Mouse (Mus musculus): ENCODE results near the gene Smco4.
"Not testable (repeated sequence)": the region's sequence is repeated elsewhere in the genome, so short reads cannot be mapped to it uniquely, and the experiment has no call there.

Smco4 gene

DNA sequence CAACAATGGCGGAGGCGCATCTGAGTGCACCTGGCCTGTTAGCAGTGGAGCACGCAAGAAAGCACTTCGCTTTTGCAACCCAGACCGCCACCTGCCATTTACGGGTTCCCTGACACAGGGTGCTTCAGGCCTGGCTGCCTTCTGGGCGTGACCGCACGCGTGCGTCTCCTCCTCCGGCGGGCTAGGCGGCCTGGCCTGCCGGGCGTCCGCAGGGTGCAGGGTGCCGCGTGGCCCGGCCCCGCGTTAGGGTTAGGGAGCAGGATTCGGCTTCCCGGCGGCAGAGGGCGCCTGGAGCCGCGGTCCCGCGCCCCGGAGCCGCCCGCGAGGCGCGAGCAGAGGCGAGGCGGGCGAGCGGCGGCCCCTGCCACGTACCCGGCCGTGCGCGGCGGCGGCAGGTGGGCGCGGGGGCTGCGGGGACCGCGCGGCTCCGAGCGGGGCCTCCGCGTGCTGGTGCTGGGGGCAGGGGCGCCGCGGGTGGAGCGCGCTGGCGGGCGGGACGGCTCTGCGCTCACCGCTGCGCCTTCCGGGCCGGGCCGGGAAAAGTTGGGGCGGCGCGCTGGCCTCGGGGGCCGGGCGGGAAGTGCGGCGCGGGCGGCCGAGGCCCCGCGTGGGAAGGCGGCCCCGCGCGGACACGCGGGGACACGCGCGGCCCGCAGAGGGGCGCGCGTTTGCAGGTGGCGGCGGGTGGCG lies at the start of gene Smco4:
Gene Smco4, plus strand, starts transcription at position 198 of the 690 bp plus-strand sequence.
- peak; percentile 38 to 57 for DNase-seq (ENCODE audit: low spot score in 2 of 2)

DNA sequence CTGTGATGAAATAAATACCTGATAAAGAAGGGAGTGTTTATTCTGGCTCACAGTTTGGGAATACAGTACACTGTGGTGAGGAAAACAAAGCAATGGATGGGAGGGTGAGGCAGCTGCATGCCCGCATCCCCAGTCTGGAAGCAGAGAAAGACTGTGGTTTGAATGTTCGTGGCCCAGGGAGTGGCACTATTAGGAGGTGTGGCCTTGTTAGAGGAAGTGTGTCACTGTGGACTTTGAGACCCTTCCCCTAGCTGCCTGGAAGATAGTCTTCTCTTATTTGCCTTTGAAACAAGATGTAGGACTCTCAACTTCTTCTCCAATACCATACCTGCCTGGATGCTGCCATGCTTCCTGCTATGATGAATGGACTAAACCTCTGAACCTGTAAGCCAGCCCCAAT lies 45.8 kb upstream of the Smco4 start:
- DNase-seq (ENCODE audit: low spot score in 2 of 2): no peak

DNA sequence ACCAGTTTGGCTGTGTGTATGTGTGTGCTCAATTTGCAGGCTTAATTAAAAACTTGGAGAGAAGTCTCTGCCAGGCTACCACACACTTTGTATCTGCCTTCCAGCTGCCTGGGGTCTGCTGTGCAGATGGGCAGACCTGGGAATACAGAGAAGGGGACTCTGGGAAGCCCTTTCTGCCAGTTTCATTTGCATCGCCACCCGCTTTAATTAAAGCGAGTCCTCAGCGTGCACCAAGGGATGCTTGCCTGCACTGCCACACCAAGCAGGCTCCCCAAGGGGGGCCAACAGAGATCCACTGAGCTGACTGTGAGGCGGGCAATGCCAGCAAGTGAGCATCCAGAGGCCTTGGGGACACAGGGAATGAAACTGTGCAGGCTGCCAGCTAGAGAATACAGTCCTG lies 42.3 kb upstream of the Smco4 start:
- no peak for DNase-seq (ENCODE audit: low spot score in 2 of 2)

DNA sequence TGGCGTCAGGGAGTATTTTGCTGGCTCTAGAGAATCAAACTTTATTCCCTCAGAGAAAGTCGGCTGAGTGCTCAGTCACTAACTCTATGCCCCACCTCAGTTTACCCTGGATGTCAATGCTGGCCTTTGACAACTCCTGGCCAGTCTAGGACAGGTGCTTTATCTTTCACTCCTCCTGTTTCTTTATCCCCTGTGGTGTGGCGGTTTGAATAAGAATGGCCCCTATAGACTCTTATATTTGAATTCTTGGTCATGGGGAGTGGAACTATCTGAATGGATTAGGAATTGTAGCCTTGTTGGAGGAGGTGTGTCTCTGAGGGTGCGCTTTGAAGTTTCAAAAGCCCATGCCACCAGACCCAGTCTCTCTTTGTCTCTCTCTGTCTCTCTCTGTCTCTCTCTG lies 21.0 kb upstream of the Smco4 start:
- no peak for DNase-seq (ENCODE audit: low spot score in 2 of 2)

DNA sequence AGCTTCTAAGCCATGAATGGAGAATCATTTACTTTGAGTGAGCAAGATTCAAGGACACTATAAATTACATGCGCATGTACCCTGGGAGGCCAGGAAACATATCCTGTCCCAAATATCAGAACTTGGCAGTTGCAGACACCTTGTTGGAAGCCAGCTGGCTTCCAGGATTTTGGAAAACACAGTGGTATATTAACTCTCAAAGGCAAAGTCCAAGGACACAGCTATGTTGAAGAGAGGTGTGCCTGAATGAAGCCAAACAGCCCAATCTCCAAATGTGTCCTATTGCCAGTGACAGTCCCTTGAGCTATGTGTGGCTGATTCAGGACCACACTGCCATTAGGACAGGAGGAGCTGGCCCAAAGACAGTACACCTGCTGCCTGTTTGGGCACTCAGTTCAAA lies 20.0 kb upstream of the Smco4 start:
- no peak for DNase-seq (ENCODE audit: low spot score in 2 of 2)

DNA sequence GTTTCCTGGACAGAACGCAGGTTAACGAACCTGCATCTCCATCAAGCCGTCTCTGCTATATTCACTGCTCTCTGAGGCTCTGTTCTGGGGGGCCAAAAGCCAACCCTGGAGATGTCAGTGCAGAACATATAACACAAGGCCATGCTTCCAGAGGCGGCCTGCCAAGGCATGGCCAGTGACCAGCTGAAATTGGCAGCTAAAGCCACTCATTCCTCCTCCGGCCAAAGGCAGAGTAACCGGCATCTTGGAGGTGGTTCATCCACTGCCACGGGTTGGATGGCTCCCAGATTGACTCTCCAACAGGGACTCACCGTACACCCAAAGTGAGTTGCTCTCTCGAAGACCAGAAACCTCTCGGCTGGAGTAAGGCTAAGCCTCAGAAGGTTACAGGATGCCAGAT lies 15.7 kb upstream of the Smco4 start:
- no peak for DNase-seq (ENCODE audit: low spot score in 2 of 2)

DNA sequence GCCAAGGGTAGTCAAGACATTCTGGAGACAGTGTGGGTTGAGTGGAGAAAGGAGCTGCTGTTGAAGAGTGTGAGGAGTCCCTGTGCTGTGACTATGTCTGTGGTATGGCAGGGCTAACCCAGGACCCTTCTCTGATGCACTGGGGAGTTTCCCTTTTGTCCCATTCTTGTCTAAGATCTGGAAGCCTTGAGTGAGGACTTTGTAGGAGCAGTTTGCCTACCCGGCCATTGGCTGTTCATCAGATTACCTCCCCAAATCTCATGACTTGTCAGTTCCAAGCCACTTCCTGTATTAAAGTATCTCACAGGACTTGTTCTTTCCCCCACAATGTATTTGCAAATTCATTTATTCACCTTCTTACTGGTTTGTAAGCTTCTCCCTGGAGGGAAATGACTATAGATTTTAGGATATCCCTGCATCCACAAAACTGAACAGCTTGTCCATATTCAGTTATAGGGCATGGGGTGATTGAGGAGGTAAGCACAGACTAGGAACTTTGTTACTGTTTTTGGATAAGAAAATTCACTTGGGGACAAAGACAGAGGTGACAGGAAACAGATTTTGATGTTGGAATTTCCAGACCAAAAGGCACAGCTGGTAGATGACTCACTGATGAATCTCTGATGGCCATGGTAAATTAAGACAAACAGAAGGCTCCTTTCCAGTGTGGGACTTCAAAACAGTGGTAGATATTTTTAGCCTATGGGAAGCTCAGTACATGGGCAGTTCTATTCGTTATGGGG lies 5.4 kb upstream of the Smco4 start:
- no peak for DNase-seq (ENCODE audit: low spot score in 2 of 2)

DNA sequence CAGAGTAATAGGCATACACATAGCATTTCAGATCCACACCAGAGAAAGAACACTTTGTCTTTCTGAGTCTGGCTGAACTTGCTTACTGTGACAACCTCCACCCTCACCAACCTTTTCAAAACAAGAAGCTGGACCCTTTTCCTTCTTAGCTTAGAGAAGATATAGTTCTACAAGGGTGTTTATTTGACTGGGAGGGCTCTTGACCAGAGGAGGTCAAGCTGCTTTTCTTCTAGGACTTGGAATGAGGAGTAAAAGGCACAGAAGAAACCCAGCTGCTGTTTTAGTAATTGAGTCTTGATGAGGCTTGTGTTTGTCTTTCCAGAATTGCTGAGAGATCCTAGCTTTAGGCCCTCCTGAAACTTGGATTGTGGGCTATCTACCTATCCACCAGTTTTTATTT lies 3.9 kb upstream of the Smco4 start:
- no peak for DNase-seq (ENCODE audit: low spot score in 2 of 2)

DNA sequence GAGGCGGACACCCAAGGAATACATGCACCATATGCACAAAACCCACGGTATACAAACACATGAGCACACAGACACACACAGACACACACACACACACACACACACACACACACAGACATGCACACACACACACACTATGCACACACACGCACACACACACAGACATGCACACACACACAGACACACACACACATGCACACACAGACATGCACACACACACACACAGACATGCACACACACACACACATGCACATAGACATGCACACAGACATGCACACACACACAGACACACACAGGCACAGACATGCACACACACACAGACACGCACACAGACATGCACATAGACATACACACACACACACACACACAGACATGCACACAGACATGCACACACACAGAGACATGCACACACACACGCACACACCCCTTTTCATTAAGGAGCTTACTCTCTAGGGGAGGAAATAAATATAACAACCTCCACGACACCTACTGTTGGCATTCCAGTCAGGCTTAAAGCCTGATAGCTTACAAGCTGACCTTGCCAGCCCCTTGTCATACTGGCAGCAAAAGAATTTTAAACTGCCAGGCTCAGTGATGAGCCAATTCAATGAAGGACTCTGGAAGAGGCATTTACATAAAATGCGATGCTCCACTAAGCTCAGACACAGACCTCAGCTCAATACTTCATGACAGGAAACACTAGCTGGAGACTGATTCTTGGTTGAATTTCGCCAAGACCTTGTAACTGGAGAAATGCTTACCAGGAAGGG lies 2.7 kb upstream of the Smco4 start:
- DNase-seq (ENCODE audit: low spot score in 2 of 2): no peak

DNA sequence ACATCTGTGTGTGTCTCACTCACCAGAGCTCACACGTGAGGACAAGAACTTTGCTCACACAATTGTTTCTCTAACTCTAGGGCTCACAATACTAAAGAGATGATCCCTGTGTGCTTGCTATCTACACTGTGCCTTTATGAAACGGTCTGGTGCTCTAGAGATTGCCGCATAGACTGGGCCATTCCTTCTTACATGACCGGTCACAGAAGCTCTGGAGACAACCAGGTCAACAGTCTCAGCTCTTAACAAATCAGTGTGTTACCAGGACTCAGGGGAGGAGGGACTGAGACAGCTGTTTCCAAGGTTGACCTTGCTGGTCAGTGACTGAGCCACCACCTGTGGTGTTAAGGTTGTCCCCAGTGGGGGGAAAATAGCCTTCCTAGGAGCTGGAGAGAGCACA lies 1.5 kb upstream of the Smco4 start:
- DNase-seq (ENCODE audit: low spot score in 2 of 2): no peak

DNA sequence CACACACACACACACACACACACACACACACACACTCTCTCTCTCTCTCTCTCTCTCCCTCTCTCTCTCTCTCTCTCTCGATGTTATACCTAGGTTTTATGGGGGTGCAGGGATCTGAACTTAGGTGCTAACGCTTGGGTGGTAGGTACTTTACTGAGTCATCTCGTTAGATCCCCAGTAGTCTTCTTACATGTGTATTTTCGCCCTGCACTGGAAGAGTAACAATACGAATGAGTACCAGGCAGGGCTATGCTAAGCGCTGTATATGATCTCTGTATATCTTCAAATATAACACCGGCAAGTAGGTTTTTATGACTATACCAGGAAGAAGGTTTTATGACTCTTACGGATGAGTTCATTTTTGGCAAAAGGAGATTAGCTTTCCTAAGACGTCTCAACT lies 831 bp upstream of the Smco4 start:
- no peak for DNase-seq (ENCODE audit: low spot score in 2 of 2)

DNA sequence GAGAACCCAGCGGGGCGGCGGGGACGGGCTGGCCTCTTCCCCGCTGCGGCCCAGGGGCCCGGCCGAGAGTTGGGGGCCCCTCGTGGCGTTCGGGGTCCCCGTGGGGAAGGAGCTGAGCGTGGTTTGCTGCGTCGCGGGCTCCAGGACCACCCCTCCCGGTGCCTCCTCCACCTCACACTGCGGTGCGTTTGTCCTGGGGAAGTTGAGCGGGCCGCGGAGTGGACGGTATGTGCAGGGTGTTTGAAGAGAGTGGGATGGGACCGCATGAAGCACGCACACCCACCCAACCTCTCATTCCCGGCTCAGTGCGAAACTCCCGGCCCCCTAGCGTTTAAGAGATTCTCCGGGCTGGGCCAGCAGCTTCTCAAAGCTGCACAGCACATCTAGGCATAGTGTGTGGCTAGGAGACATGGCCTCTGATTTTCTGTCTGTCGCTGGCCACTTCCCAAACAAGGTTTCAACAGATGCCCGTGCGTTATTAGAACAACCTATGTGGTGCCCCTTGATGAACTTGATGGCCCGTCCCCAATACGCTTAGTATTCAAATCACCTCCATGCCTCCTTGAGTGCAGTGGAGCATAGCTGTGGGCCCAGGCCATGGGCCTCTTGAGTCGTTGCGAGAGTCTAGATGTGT lies 810 bp downstream of the Smco4 start:
- DNase-seq (ENCODE audit: low spot score in 2 of 2): peak in 1 of 2 experiments; percentile 18

DNA sequence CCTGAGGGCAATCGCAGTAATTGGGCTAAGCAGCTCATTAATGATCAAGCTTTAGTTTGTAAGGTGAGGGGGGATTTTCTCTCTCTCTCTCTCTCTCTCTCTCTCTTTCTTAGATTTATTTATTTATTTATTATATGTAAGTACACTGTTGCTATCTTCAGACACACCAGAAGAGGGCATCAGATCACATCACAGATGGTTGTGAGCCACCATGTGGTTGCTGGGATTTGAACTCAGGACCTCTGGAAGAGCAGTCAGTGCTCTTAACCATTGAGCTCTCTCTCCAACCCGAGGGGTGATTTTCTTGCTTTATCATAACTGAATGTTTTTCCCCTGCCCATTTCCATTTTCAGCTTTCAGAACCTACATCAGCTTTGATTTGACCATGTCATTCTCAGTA lies 2.0 kb downstream of the Smco4 start:
- not testable (repeated sequence) for DNase-seq (ENCODE audit: low spot score in 2 of 2)

DNA sequence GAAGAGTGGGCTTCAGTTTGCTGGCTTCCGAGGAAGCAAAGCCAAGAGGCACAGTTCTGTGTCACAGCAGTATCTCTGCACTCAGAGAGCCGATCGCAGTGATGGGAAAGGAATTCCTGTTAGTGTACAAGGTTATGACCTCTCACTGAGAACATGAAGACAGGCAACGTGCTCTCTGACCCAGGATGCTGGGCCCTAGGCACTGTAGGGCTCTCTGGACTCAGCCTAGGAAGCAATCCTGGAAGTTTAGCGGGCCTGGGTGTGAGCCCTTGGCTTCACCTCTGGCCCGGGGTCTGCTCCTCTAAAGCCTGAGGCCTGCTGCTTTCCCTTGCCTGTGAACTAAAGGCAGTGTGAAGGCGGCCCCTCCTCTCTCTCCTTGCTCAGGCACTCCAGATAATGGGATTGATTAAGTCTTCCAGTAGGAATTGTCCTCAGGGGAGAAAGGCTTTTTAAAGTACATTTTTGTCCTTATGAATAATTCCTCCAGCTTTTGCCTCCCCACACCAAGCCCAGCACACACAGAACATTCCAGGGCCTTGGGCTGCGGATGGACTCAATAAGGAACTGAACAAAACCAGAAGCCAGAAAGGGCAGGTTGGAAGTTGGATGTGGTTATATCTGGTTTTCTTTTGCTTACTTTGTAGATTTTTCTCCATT lies 2.8 kb downstream of the Smco4 start:
- no peak for DNase-seq (ENCODE audit: low spot score in 2 of 2)

DNA sequence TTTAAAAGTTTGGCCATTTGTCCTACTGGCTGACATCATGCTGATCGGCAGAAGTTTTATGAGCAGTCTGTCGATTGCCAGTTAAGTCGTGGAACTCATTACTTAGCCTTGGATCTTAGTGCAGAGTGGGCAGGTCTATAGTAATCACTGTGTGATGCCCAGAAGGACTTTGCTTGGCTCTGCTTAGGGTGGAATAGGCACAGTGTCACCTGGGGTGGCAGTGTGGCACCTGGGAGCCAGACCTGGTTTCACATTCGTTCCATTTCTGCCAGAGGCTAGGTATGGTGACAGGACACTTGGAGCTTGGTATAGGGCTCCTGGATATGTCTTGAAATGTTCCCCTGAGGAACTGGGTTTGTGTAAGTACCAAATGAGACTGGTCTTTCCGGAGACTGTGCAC lies 6.8 kb downstream of the Smco4 start:
- DNase-seq (ENCODE audit: low spot score in 2 of 2): no peak

DNA sequence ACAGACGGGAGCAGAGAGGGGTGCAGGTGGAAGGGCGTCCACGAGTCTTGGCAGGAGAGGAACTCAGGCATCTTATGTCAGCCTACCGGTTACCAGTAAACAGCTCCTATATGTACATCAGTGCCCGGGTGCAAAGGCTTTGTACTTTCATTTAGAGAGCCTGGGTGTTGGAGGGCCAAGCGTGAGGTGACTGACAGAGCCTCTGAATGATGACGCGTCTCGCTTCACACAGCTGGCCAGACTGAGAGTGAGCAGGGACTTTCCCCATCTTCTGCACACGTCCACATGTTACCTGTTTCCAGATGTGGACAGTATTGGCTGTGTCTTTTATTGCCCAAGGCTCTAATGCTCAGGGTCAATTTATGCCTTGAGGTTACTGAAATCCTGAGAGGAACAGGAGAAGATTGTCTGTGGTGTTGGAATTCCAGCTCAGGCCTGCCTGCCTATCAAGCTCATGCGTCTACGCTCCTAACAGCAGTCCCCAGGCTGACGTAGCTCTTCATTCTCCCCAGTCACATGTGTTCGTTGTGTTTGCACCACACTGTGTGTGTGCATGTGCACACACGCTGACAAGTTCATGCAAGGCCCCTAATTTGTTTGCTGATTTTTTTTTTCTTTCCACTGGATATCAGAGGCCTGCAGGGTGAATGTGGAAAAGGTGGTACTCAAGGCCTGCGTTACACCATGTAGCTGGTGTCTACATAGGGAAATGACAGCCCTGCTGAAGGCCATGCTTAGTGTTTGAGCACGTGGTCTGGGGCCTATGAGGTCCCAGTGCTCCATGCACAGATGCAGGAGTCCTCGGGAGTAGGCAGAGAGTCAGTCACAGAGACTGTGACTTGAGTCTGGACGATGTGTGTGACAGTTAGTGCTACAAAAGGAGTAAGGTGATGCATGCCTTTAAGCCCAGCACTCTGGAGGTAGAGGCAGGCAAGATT lies 8.4 kb downstream of the Smco4 start:
- no peak for DNase-seq (ENCODE audit: low spot score in 2 of 2)

DNA sequence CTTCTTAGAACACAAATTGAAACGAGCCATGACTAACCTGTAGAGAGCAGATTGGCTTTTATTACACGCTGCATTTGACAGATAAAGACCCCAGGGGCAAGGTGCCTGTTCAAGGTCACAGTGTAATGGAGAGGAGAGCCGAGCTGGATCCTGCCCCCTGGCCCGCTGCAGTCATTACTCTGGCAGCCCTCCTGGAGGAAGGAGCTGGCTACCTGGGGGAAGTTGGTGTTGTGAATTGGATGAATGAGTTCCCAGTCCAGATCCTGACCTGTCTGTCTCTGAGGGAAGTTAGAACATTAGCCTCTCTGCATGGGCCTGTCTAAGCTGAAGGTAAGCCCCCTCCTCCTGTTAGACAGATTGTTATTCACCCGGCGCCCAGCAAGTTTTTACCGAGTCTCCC lies 9.2 kb downstream of the Smco4 start:
- DNase-seq (ENCODE audit: low spot score in 2 of 2): no peak

DNA sequence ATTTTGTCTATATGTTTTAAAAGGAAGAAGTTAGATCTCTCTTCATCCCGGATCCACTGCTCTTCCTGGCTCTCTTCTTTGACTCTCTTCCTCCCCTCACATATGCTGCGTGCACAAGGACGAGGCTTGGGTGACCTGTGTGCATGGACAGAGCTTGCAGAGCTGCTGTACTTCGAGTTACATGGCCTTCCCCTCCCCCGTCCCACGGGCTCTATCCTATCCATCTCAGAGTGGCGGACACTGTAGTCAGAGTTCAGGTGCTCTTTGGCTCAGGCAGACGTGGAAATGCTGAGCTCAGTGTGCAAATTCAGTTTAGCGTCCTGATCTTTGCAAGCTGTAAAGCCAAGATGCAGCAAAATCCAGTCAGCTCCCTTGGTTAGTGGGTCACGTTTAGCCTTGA lies 10.1 kb downstream of the Smco4 start:
- DNase-seq (ENCODE audit: low spot score in 2 of 2): no peak

DNA sequence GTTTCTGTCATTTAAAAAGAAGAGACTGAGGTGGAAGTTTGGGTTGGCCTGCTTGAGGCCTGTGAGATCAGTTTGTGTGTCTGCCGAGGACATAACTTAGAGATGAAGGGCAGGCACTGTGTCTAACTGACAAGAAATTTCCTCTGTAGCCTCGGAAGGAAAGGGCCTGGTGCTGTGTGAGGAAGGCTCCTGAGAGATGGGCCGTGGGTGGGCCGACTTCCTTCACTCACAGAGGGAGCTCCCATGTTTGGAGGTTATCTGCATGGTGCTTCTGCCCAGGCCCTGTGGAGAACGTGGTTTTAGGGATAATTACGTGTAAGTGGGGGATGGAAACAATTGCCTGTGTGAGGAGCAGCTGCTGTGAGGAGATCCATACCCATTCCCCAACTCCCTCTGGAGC lies 10.6 kb downstream of the Smco4 start:
- no peak for DNase-seq (ENCODE audit: low spot score in 2 of 2)

DNA sequence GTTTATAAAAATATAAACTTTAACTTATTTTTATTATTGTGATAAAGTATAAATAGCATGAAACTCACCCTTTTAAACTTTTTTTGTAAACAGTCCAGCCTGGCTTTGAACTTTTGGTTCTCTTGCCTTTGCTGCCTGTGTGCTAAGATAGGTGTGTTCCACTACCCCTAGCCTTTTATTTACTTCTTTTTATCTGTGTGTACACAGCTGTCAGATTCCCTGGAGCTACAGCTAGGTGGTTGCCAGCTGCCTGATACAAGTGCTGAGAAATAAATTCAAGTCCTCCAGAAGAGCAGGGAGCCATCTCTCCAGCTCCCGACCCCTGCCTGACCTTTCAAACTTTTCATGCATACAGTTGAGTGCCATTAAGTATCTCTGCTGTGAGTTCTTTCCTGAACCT lies 12.1 kb downstream of the Smco4 start:
- DNase-seq (ENCODE audit: low spot score in 2 of 2): no peak

DNA sequence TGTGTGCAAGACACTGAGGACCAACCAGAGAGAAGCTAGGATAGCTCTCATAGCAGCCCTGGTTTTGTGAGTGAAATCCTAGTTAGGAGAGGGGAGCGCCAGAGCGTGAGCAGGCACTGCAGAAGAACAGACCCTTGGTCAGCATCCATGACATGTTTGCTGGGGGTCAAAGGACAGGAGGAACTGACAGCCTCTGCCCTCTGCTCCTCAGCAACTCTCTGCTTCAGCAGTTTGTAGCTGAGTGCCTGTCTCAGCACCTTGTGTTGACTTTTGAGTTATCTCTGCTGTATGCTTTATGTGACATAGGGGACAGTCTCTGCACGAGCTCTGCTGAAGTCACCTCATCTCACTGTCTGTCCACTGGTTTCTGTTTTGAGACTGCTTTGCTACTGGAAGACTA lies 13.6 kb downstream of the Smco4 start:
- DNase-seq (ENCODE audit: low spot score in 2 of 2): no peak

Measured in spleen, postnatal 14 days (tissue).